Comparison of ENCODE assay signal across 18 mouse cellular contexts in the genomic region with DNA sequence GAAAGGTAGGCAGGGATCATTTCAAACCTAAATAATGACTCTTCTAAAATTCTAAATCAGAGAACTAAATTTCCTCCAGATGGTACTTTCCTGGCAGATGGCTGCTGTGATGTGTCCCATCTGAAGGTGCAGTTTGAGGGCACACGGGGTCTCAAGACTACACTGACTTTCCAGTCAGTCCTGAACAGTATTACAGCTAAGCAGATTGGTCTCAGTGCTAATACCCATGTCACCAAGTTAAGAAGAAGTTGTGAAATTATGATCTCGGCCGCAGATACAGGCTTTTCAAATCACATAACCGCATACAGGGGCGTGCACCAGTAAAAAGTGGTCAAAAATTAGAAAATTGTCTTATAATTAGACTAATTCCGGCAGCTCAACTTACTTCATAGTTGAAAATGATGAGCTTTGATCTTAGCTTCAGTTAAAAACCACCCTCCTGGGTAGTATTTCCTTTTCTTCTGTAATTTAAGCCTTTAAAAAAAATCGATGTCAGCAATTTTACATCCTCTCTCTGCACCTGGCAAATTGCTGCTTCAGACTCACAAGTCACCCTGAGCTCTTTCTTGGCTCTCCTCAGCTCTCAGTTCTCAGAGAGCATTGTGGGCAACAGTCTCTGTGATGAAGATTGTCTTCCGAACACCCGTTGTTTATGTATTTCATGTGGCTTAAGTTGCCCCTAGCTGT.
DNase-seq lines count a peak whose midpoint lies in the region; ATAC-seq and TF ChIP-seq lines count a peak whose summit lies in the region.
"Had no signal": no experiment of that assay in that cellular context is flagged by ENCODE, and none has a peak within 500 bp of the region (broad histone marks: within the 10 kb centered on the region; RNA-seq: fewer than 3 reads in every experiment).

No protein-coding gene starts in this region.

- no peak for ATAC-seq in lung, postnatal 0 days
- ATAC-seq: intestine, postnatal 0 days had no signal

- TF ChIP-seq CTCF in lung, postnatal 0 days (IDR thresholded peaks at IDR 0.05) = peak; percentile 12; the same call in 1 of the 2 replicates
- no peak for TF ChIP-seq CTCF in lung, adult 2 months (IDR thresholded peaks at IDR 0.05; ENCODE audit: insufficient read depth, low read length)

- no peak overlapping the region for H3K4me2 ChIP-seq in lung, postnatal 0 days (replicated peaks; ENCODE audit: low read depth, low read length)
- H3K4me2 ChIP-seq: hindbrain, embryonic 13.5 days; stomach, embryonic 15.5 days had no signal

- H3K4me3 ChIP-seq in lung, postnatal 0 days (ENCODE audit: low read depth, low read length) = no peak overlapping the region
- H3K4me3 ChIP-seq in lung, adult 2 months (replicated peaks; ENCODE audit: extremely low read depth, low read depth, low read length) = no peak overlapping the region
- no peak overlapping the region for H3K4me3 ChIP-seq in embryonic facial prominence, embryonic 10.5 days
- H3K4me3 ChIP-seq: heart, adult 2 months; hindbrain, embryonic 13.5 days; myocyte; stomach, embryonic 15.5 days had no signal

- TF ChIP-seq POLR2A in lung, adult 2 months (IDR thresholded peaks at IDR 0.05; ENCODE audit: borderline replicate concordance, extremely low read depth, low read depth, low read length) = no peak

- no peak for DNase-seq in lung, postnatal 0 days (ENCODE audit: low spot score)
- no peak for DNase-seq in lung, adult 2 months
- DNase-seq in embryonic facial prominence, embryonic 10.5 days (ENCODE audit: low spot score) = peak; percentile 25
- peak; percentile 25 for DNase-seq in thymus, postnatal 0 days (ENCODE audit: low spot score)
- no peak for DNase-seq in urinary bladder, postnatal 10 days (ENCODE audit: low spot score)
- DNase-seq in frontal cortex, postnatal 10 days (ENCODE audit: low spot score in 2 of 2) = no peak
- DNase-seq in cerebellum, adult 18-20 months = no peak
- DNase-seq: adrenal gland, postnatal 36 days; cerebellum, adult 9-10 months; gastrocnemius, postnatal 10 days; heart, adult 2 months; left cerebral cortex, postnatal 4 days; midbrain, embryonic 14.5 days had no signal

- no peak overlapping the region for H3K27ac ChIP-seq in lung, postnatal 0 days (ENCODE audit: low read length)
- peak overlapping the region; percentile 1; the same call in 1 of the 2 replicates for H3K27ac ChIP-seq in embryonic facial prominence, embryonic 10.5 days (replicated peaks)
- H3K27ac ChIP-seq: heart, adult 2 months; hindbrain, embryonic 13.5 days; kidney, postnatal 0 days; stomach, embryonic 15.5 days had no signal

- H3K36me3 ChIP-seq in lung, postnatal 0 days (ENCODE audit: insufficient read depth, low read length) = no peaks in the 10 kb centered on the region
- H3K36me3 ChIP-seq in embryonic facial prominence, embryonic 10.5 days (replicated peaks) = no peaks in the 10 kb centered on the region
- H3K36me3 ChIP-seq: hindbrain, embryonic 13.5 days; stomach, embryonic 15.5 days had no signal

- WGBS in lung, postnatal 0 days = 77% methylated on average over 9 of the region's 9 CpGs
- 77% methylated on average over 9 of the region's 9 CpGs for WGBS in lung, adult 2 months
- 56% methylated on average over 9 of the region's 9 CpGs for WGBS in embryonic facial prominence, embryonic 10.5 days

- no peaks in the 10 kb centered on the region for H3K27me3 ChIP-seq in lung, postnatal 0 days (replicated peaks; ENCODE audit: insufficient read depth, low read length)
- H3K27me3 ChIP-seq in embryonic facial prominence, embryonic 10.5 days (replicated peaks; ENCODE audit: low read depth, poor library complexity, severe bottlenecking) = no peaks in the 10 kb centered on the region
- H3K27me3 ChIP-seq: hindbrain, embryonic 13.5 days; stomach, embryonic 15.5 days had no signal

- H3K9me3 ChIP-seq in lung, postnatal 0 days (ENCODE audit: low read length) = no peaks in the 10 kb centered on the region
- H3K9me3 ChIP-seq in embryonic facial prominence, embryonic 10.5 days = no peaks in the 10 kb centered on the region
- H3K9me3 ChIP-seq: hindbrain, embryonic 13.5 days; stomach, embryonic 15.5 days had no signal

- H3K4me1 ChIP-seq in lung, postnatal 0 days (ENCODE audit: insufficient read depth, low read depth, low read length) = peaks cover 5% of the 10 kb centered on the region
- H3K4me1 ChIP-seq in lung, adult 2 months (ENCODE audit: control insufficient read depth, insufficient read depth, low read length) = peaks cover 4% of the 10 kb centered on the region
- H3K4me1 ChIP-seq in embryonic facial prominence, embryonic 10.5 days = peaks cover 41% of the 10 kb centered on the region
- H3K4me1 ChIP-seq: hindbrain, embryonic 13.5 days had no signal

- H3K9ac ChIP-seq in lung, postnatal 0 days (replicated peaks; ENCODE audit: low read depth) = no peak overlapping the region
- H3K9ac ChIP-seq: hindbrain, embryonic 13.5 days; stomach, embryonic 15.5 days had no signal

- no peak for TF ChIP-seq EP300 in lung, postnatal 0 days (IDR thresholded peaks at IDR 0.05)

Comparison
In these comparisons a context has a peak if more than half of its experiments do, and no peak if none do; other contexts are left out.
1. DNase-seq: peak in embryonic facial prominence, embryonic 10.5 days (single experiment) and thymus, postnatal 0 days (single experiment); none in lung, postnatal 0 days (single experiment), lung, adult 2 months (single experiment), urinary bladder, postnatal 10 days (single experiment), frontal cortex, postnatal 10 days (0 of 2) and cerebellum, adult 18-20 months (0 of 2).